Mouse (Mus musculus) E14TG2a.4 (cell line): ENCODE results near the gene Dhx15.

Experiments used
- CTCF ChIP-seq: conservative IDR thresholded peaks from 2 replicates; pipeline ENCODE4 v1.5.1; 2014; ENCODE audit warnings: low read length
- NANOG ChIP-seq: IDR thresholded peaks from 2 replicates; pipeline ENCODE4 v1.6.1; 2014; ENCODE audit warnings: borderline replicate concordance, low read length, mixed read lengths
- POU5F1 ChIP-seq: IDR thresholded peaks from 2 replicates; pipeline ENCODE4 v1.6.1; 2014; ENCODE audit warnings: low read length, borderline replicate concordance

GRCm38 (mm10) chr5:52119822-52120221, 70.5 kb downstream of the Dhx15 start:
- TF ChIP-seq CTCF (peak; percentile 43), NANOG (no peak), POU5F1 (no peak)
